27 mouse cellular contexts compared by ENCODE assay signal in genomic region chr5:37897501-37897900, GRCm38 (mm10).
DNase-seq lines count a peak whose midpoint lies in the region; ATAC-seq lines count a peak whose summit lies in the region.
"Had no signal": no experiment of that assay in that cellular context is flagged by ENCODE, and none has a peak within 500 bp of the region (broad histone marks: within the 10 kb centered on the region; RNA-seq: fewer than 3 reads in every experiment).

No protein-coding gene starts in this region.

- peaks cover 85% of the 10 kb centered on the region for H3K27me3 ChIP-seq in forebrain, embryonic 11.5 days (ENCODE audit: control insufficient read depth, insufficient read depth, low read length)
- peaks cover 89% of the 10 kb centered on the region for H3K27me3 ChIP-seq in forebrain, embryonic 15.5 days
- peaks cover 79% of the 10 kb centered on the region for H3K27me3 ChIP-seq in midbrain, embryonic 12.5 days
- H3K27me3 ChIP-seq in midbrain, embryonic 11.5 days (ENCODE audit: control insufficient read depth, insufficient read depth, low read length): peaks cover 44% of the 10 kb centered on the region
- peaks cover 90% of the 10 kb centered on the region for H3K27me3 ChIP-seq in hindbrain, embryonic 13.5 days

- H3K4me3 ChIP-seq in forebrain, embryonic 11.5 days (ENCODE audit: low read depth, low read length): no peak overlapping the region
- no peak overlapping the region for H3K4me3 ChIP-seq in forebrain, embryonic 15.5 days
- no peak overlapping the region for H3K4me3 ChIP-seq in midbrain, embryonic 12.5 days
- H3K4me3 ChIP-seq in midbrain, embryonic 11.5 days (ENCODE audit: low read depth, low read length): no peak overlapping the region
- H3K4me3 ChIP-seq in hindbrain, embryonic 13.5 days: no peak overlapping the region
- H3K4me3 ChIP-seq: embryonic facial prominence, embryonic 12.5 days; gastrocnemius, adult 2 months; heart, embryonic 13.5 days; kidney, embryonic 15.5 days; layer of hippocampus, adult 2 months; liver, embryonic 12.5 days had no signal

- H3K4me2 ChIP-seq in forebrain, embryonic 11.5 days (ENCODE audit: low read depth, low read length, severe bottlenecking): no peak overlapping the region
- H3K4me2 ChIP-seq in forebrain, embryonic 15.5 days (replicated peaks): no peak overlapping the region
- no peak overlapping the region for H3K4me2 ChIP-seq in midbrain, embryonic 12.5 days (replicated peaks)
- H3K4me2 ChIP-seq in midbrain, embryonic 11.5 days: no peak overlapping the region
- H3K4me2 ChIP-seq in hindbrain, embryonic 13.5 days: no peak overlapping the region
- H3K4me2 ChIP-seq: embryonic facial prominence, embryonic 12.5 days; heart, embryonic 13.5 days; kidney, embryonic 15.5 days; liver, embryonic 12.5 days had no signal

- no peak for ATAC-seq in forebrain, embryonic 11.5 days (replicated peaks; ENCODE audit: low FRiP score)
- no peak for ATAC-seq in forebrain, embryonic 15.5 days (replicated peaks)
- ATAC-seq in midbrain, embryonic 12.5 days (ENCODE audit: low FRiP score, low read depth): no peak
- ATAC-seq in midbrain, embryonic 11.5 days (ENCODE audit: low FRiP score): no peak
- ATAC-seq in hindbrain, embryonic 13.5 days (ENCODE audit: low FRiP score): peak; percentile 14; the same call in 1 of the 2 replicates
- ATAC-seq: activated CD4-positive, CD25-positive, alpha-beta regulatory T cell, adult 4 months; liver, embryonic 12.5 days; liver, postnatal 0 days had no signal

- peak; percentile 54 for DNase-seq in forebrain, embryonic 11.5 days (ENCODE audit: low spot score)
- no peak for DNase-seq in midbrain, embryonic 11.5 days (ENCODE audit: low spot score, missing footprints)
- peak; percentile 85 for DNase-seq in retina, postnatal 1 day
- no peak for DNase-seq in layer of hippocampus, postnatal 36 days
- no peak for DNase-seq in right cerebral cortex, postnatal 25 days
- DNase-seq: adrenal gland, adult 2 months; cerebellum, adult 8-10 months; cerebellum, postnatal 36 days; gastrocnemius, adult 2 months; heart, postnatal 10 days; kidney, adult 18-20 months; kidney, postnatal 36 days; liver, postnatal 0 days; lung, postnatal 36 days; spleen, adult 18-20 months; thymus, adult 18-20 months; thymus, postnatal 25 days had no signal

- no peaks in the 10 kb centered on the region for H3K9me3 ChIP-seq in forebrain, embryonic 11.5 days (ENCODE audit: control insufficient read depth, low read length)
- H3K9me3 ChIP-seq in forebrain, embryonic 15.5 days: no peaks in the 10 kb centered on the region
- no peaks in the 10 kb centered on the region for H3K9me3 ChIP-seq in midbrain, embryonic 12.5 days
- no peaks in the 10 kb centered on the region for H3K9me3 ChIP-seq in midbrain, embryonic 11.5 days (ENCODE audit: control insufficient read depth, low read length)
- H3K9me3 ChIP-seq in hindbrain, embryonic 13.5 days: no peaks in the 10 kb centered on the region
- H3K9me3 ChIP-seq: embryonic facial prominence, embryonic 12.5 days; heart, embryonic 13.5 days; kidney, embryonic 15.5 days; liver, embryonic 12.5 days had no signal

- H3K27ac ChIP-seq in forebrain, embryonic 11.5 days (ENCODE audit: low read depth, low read length): no peak overlapping the region
- H3K27ac ChIP-seq in forebrain, embryonic 15.5 days (replicated peaks): no peak overlapping the region
- H3K27ac ChIP-seq in midbrain, embryonic 12.5 days (replicated peaks): peak overlapping the region; percentile 36; the same call in 1 of the 2 replicates
- no peak overlapping the region; the same call in 1 of the 2 replicates for H3K27ac ChIP-seq in midbrain, embryonic 11.5 days (ENCODE audit: low read depth, low read length)
- no peak overlapping the region for H3K27ac ChIP-seq in hindbrain, embryonic 13.5 days
- H3K27ac ChIP-seq: embryonic facial prominence, embryonic 12.5 days; gastrocnemius, adult 2 months; heart, embryonic 13.5 days; kidney, embryonic 15.5 days; layer of hippocampus, adult 2 months; liver, embryonic 12.5 days; stomach, postnatal 0 days had no signal

- H3K36me3 ChIP-seq in forebrain, embryonic 11.5 days (ENCODE audit: control insufficient read depth, insufficient read depth, low read length): no peaks in the 10 kb centered on the region
- H3K36me3 ChIP-seq in forebrain, embryonic 15.5 days: no peaks in the 10 kb centered on the region
- H3K36me3 ChIP-seq in midbrain, embryonic 12.5 days: no peaks in the 10 kb centered on the region
- no peaks in the 10 kb centered on the region for H3K36me3 ChIP-seq in midbrain, embryonic 11.5 days (ENCODE audit: control insufficient read depth, insufficient read depth, low read length)
- H3K36me3 ChIP-seq in hindbrain, embryonic 13.5 days: no peaks in the 10 kb centered on the region
- H3K36me3 ChIP-seq: embryonic facial prominence, embryonic 12.5 days; heart, embryonic 13.5 days; kidney, embryonic 15.5 days; liver, embryonic 12.5 days had no signal

- H3K4me1 ChIP-seq in forebrain, embryonic 11.5 days (replicated peaks; ENCODE audit: control insufficient read depth, insufficient read depth, low read length): peaks cover 38% of the 10 kb centered on the region
- H3K4me1 ChIP-seq in forebrain, embryonic 15.5 days: peaks cover 50% of the 10 kb centered on the region
- peaks cover 68% of the 10 kb centered on the region for H3K4me1 ChIP-seq in midbrain, embryonic 12.5 days
- peaks cover 56% of the 10 kb centered on the region for H3K4me1 ChIP-seq in midbrain, embryonic 11.5 days (ENCODE audit: control insufficient read depth, insufficient read depth, low read length)
- H3K4me1 ChIP-seq in hindbrain, embryonic 13.5 days (replicated peaks): peaks cover 60% of the 10 kb centered on the region
- H3K4me1 ChIP-seq: liver, embryonic 12.5 days had no signal

- H3K9ac ChIP-seq in forebrain, embryonic 11.5 days (ENCODE audit: low read length): no peak overlapping the region
- no peak overlapping the region for H3K9ac ChIP-seq in forebrain, embryonic 15.5 days (replicated peaks)
- no peak overlapping the region for H3K9ac ChIP-seq in midbrain, embryonic 12.5 days (replicated peaks)
- no peak overlapping the region for H3K9ac ChIP-seq in midbrain, embryonic 11.5 days (ENCODE audit: low read length)
- no peak overlapping the region for H3K9ac ChIP-seq in hindbrain, embryonic 13.5 days
- H3K9ac ChIP-seq: embryonic facial prominence, embryonic 12.5 days; heart, embryonic 13.5 days; kidney, embryonic 15.5 days; liver, embryonic 12.5 days; liver, postnatal 0 days had no signal

- WGBS in forebrain, embryonic 11.5 days: 57% methylated on average over 6 of the region's 6 CpGs
- WGBS in forebrain, embryonic 15.5 days: 31% methylated on average over 6 of the region's 6 CpGs
- 36% methylated on average over 6 of the region's 6 CpGs for WGBS in midbrain, embryonic 12.5 days
- 45% methylated on average over 6 of the region's 6 CpGs for WGBS in midbrain, embryonic 11.5 days
- WGBS in hindbrain, embryonic 13.5 days: 24% methylated on average over 6 of the region's 6 CpGs

Comparison
In these comparisons a context has a peak if more than half of its experiments do, and no peak if none do; other contexts are left out.
1. DNase-seq: peak in forebrain, embryonic 11.5 days (single experiment) and retina, postnatal 1 day (single experiment); none in midbrain, embryonic 11.5 days (single experiment), layer of hippocampus, postnatal 36 days (0 of 2) and right cerebral cortex, postnatal 25 days (single experiment).